Mouse (Mus musculus): ENCODE data around the gene Ptpro. TPM values are rescaled to one million over a fixed set of nuclear protein-coding genes. Genes with fewer than 3 reads are reported as not detected.

Gene Ptpro
- total and polyA plus RNA-seq, 2 experiments: 0.51 to 0.65 TPM

- Histone ChIP-seq H3K4me1 (ENCODE audit: control insufficient read depth, insufficient read depth, low read length) (no peaks in the 10 kb centered on the region), H3K9ac (ENCODE audit: low read depth, low read length) (no peak overlapping the region), H3K4me3 (ENCODE audit: insufficient read depth, low read depth, low read length) (no peak overlapping the region), H3K27me3 (ENCODE audit: control insufficient read depth, insufficient read depth, low read length) (no peaks in the 10 kb centered on the region), H3K27ac (replicated peaks; ENCODE audit: insufficient read depth, low read depth, low read length) (no peak overlapping the region), H3K36me3 (ENCODE audit: control insufficient read depth, insufficient read depth, low read length) (no peaks in the 10 kb centered on the region), H3K79me2 (ENCODE audit: control insufficient read depth, insufficient read depth, low read length) (no peaks in the 10 kb centered on the region)
- 75% methylated on average over 5 of the region's 5 CpGs for WGBS
- no peak for TF ChIP-seq CTCF (IDR thresholded peaks at IDR 0.05; ENCODE audit: low read depth, low read length)
- TF ChIP-seq POLR2A (IDR thresholded peaks at IDR 0.05; ENCODE audit: extremely low read depth, insufficient read depth, low read length): no peak
- DNase-seq (ENCODE audit: extremely low read depth, low read depth, low spot score): no peak
Measured at GRCm38 (mm10) chr6:137343688-137344441, 91.7 kb downstream of the Ptpro start.

GRCm38 (mm10) chr6:137360166-137360565 is 108.0 kb downstream of the Ptpro start:
- H3K27me3 ChIP-seq (ENCODE audit: control insufficient read depth, insufficient read depth, low read length): no peaks in the 10 kb centered on the region
- no peak for DNase-seq (ENCODE audit: extremely low read depth, low read depth, low spot score)
- no peaks in the 10 kb centered on the region for H3K4me1 ChIP-seq (ENCODE audit: control insufficient read depth, insufficient read depth, low read length)
- no peak for TF ChIP-seq CTCF (IDR thresholded peaks at IDR 0.05; ENCODE audit: low read depth, low read length)
- TF ChIP-seq POLR2A (IDR thresholded peaks at IDR 0.05; ENCODE audit: extremely low read depth, insufficient read depth, low read length): no peak
- H3K27ac ChIP-seq (replicated peaks; ENCODE audit: insufficient read depth, low read depth, low read length): no peak overlapping the region
- no peak overlapping the region for H3K9ac ChIP-seq (ENCODE audit: low read depth, low read length)
- WGBS: 81% methylated on average over 7 of the region's 7 CpGs
- no peaks in the 10 kb centered on the region for H3K36me3 ChIP-seq (ENCODE audit: control insufficient read depth, insufficient read depth, low read length)
- H3K79me2 ChIP-seq (ENCODE audit: control insufficient read depth, insufficient read depth, low read length): no peaks in the 10 kb centered on the region
- H3K4me3 ChIP-seq (ENCODE audit: insufficient read depth, low read depth, low read length): no peak overlapping the region

GRCm38 (mm10) chr6:137362216-137362615 is 110.1 kb downstream of the Ptpro start:
- H3K4me1 ChIP-seq (ENCODE audit: control insufficient read depth, insufficient read depth, low read length): no peaks in the 10 kb centered on the region
- no peak overlapping the region for H3K27ac ChIP-seq (replicated peaks; ENCODE audit: insufficient read depth, low read depth, low read length)
- no peaks in the 10 kb centered on the region for H3K79me2 ChIP-seq (ENCODE audit: control insufficient read depth, insufficient read depth, low read length)
- no peak overlapping the region for H3K9ac ChIP-seq (ENCODE audit: low read depth, low read length)
- WGBS: 36% methylated on average over 8 of the region's 8 CpGs
- H3K27me3 ChIP-seq (ENCODE audit: control insufficient read depth, insufficient read depth, low read length): no peaks in the 10 kb centered on the region
- no peak overlapping the region for H3K4me3 ChIP-seq (ENCODE audit: insufficient read depth, low read depth, low read length)
- no peak for DNase-seq (ENCODE audit: extremely low read depth, low read depth, low spot score)
- TF ChIP-seq CTCF (IDR thresholded peaks at IDR 0.05; ENCODE audit: low read depth, low read length) (no peak), POLR2A (IDR thresholded peaks at IDR 0.05; ENCODE audit: extremely low read depth, insufficient read depth, low read length) (no peak)
- H3K36me3 ChIP-seq (ENCODE audit: control insufficient read depth, insufficient read depth, low read length): no peaks in the 10 kb centered on the region

GRCm38 (mm10) chr6:137364681-137365080 is 112.6 kb downstream of the Ptpro start:
- Histone ChIP-seq H3K36me3 (ENCODE audit: control insufficient read depth, insufficient read depth, low read length) (no peaks in the 10 kb centered on the region), H3K27ac (replicated peaks; ENCODE audit: insufficient read depth, low read depth, low read length) (no peak overlapping the region), H3K27me3 (ENCODE audit: control insufficient read depth, insufficient read depth, low read length) (no peaks in the 10 kb centered on the region), H3K79me2 (ENCODE audit: control insufficient read depth, insufficient read depth, low read length) (no peaks in the 10 kb centered on the region), H3K9ac (ENCODE audit: low read depth, low read length) (no peak overlapping the region), H3K4me1 (ENCODE audit: control insufficient read depth, insufficient read depth, low read length) (no peaks in the 10 kb centered on the region), H3K4me3 (ENCODE audit: insufficient read depth, low read depth, low read length) (no peak overlapping the region)
- DNase-seq (ENCODE audit: extremely low read depth, low read depth, low spot score): peak; percentile 6
- TF ChIP-seq POLR2A (IDR thresholded peaks at IDR 0.05; ENCODE audit: extremely low read depth, insufficient read depth, low read length) (no peak), CTCF (IDR thresholded peaks at IDR 0.05; ENCODE audit: low read depth, low read length) (no peak)
- WGBS: 86% methylated on average over 5 of the region's 5 CpGs

- WGBS: 81% methylated on average over 2 of the region's 2 CpGs
Measured at GRCm38 (mm10) chr6:137365637-137366036, 113.5 kb downstream of the Ptpro start.

GRCm38 (mm10) chr6:137370745-137371144 is 118.6 kb downstream of the Ptpro start:
- Histone ChIP-seq H3K27ac (replicated peaks; ENCODE audit: insufficient read depth, low read depth, low read length) (no peak overlapping the region), H3K79me2 (ENCODE audit: control insufficient read depth, insufficient read depth, low read length) (no peaks in the 10 kb centered on the region), H3K27me3 (ENCODE audit: control insufficient read depth, insufficient read depth, low read length) (no peaks in the 10 kb centered on the region), H3K36me3 (ENCODE audit: control insufficient read depth, insufficient read depth, low read length) (no peaks in the 10 kb centered on the region), H3K4me3 (ENCODE audit: insufficient read depth, low read depth, low read length) (no peak overlapping the region), H3K9ac (ENCODE audit: low read depth, low read length) (no peak overlapping the region), H3K4me1 (ENCODE audit: control insufficient read depth, insufficient read depth, low read length) (no peaks in the 10 kb centered on the region)
- no peak for DNase-seq (ENCODE audit: extremely low read depth, low read depth, low spot score)
- TF ChIP-seq POLR2A (IDR thresholded peaks at IDR 0.05; ENCODE audit: extremely low read depth, insufficient read depth, low read length): no peak
- TF ChIP-seq CTCF (IDR thresholded peaks at IDR 0.05; ENCODE audit: low read depth, low read length): no peak
- whole genome bisulfite sequencing: 40% methylated on average over 8 of the region's 8 CpGs

More at GRCm38 (mm10) chr6:137365637-137366036, 113.5 kb downstream of the Ptpro start:
- no peak overlapping the region for H3K4me3 ChIP-seq (ENCODE audit: insufficient read depth, low read depth, low read length)
- H3K79me2 ChIP-seq (ENCODE audit: control insufficient read depth, insufficient read depth, low read length): no peaks in the 10 kb centered on the region
- DNase-seq (ENCODE audit: extremely low read depth, low read depth, low spot score): no peak
- no peak overlapping the region for H3K27ac ChIP-seq (replicated peaks; ENCODE audit: insufficient read depth, low read depth, low read length)
- TF ChIP-seq POLR2A (IDR thresholded peaks at IDR 0.05; ENCODE audit: extremely low read depth, insufficient read depth, low read length): no peak
- no peak for TF ChIP-seq CTCF (IDR thresholded peaks at IDR 0.05; ENCODE audit: low read depth, low read length)
- H3K9ac ChIP-seq (ENCODE audit: low read depth, low read length): no peak overlapping the region
- H3K27me3 ChIP-seq (ENCODE audit: control insufficient read depth, insufficient read depth, low read length): no peaks in the 10 kb centered on the region
- H3K36me3 ChIP-seq (ENCODE audit: control insufficient read depth, insufficient read depth, low read length): no peaks in the 10 kb centered on the region
- no peaks in the 10 kb centered on the region for H3K4me1 ChIP-seq (ENCODE audit: control insufficient read depth, insufficient read depth, low read length)

Measured in liver, adult 2 months (tissue).